ENCODE assay signal across 8 mouse cellular contexts in the genomic region with DNA sequence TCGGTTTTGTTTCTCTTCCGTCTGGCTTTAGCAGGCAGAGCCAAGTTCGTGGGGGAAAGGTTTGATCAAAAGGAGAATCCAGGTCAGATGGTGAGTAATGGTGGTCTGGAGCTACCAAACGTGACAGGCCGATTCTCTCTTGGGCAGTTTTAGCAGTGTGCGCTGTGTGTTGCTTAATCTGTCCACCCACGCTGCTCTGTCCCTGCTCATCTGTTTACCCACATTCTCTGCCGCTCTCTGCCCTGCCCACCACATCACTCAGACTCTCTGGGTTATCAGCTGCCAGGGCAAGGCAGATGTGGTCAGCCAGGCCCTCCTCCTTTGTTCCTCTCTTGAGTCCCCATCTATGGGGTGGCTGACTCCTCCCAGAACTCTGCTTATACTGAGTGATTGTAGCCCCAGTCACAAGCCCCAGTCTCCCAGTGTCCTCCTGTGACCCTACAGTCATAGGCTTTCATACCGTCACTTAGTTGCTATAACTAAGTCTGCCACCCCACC.
DNase-seq lines count a peak whose midpoint lies in the region; ATAC-seq and TF ChIP-seq lines count a peak whose summit lies in the region.

No protein-coding gene starts in this region.

- ATAC-seq in forebrain, embryonic 16.5 days = no peak
- no peak; the same call in 1 of the 2 replicates for ATAC-seq in heart, postnatal 0 days (ENCODE audit: insufficient read depth, low read depth)
- peak; percentile 58 for ATAC-seq in midbrain, embryonic 11.5 days (ENCODE audit: low FRiP score)

- H3K9me3 ChIP-seq in forebrain, embryonic 10.5 days = no peaks in the 10 kb centered on the region
- no peaks in the 10 kb centered on the region for H3K9me3 ChIP-seq in forebrain, embryonic 16.5 days (ENCODE audit: control insufficient read depth, low read length)
- no peaks in the 10 kb centered on the region for H3K9me3 ChIP-seq in heart, postnatal 0 days (replicated peaks; ENCODE audit: control insufficient read depth, low read length)
- H3K9me3 ChIP-seq in midbrain, embryonic 11.5 days (ENCODE audit: control insufficient read depth, low read length) = no peaks in the 10 kb centered on the region

- no peak for TF ChIP-seq CTCF in heart, postnatal 0 days (IDR thresholded peaks at IDR 0.05; ENCODE audit: low read depth)

- no peak for DNase-seq in forebrain, embryonic 10.5 days (ENCODE audit: extremely low spot score, low spot score)
- peak; percentile 39 for DNase-seq in MEL-GATA-1-ER (ENCODE audit: extremely low read depth, low read depth)
- no peak for DNase-seq in heart, postnatal 0 days (ENCODE audit: low spot score)
- DNase-seq in midbrain, embryonic 11.5 days (ENCODE audit: low spot score, missing footprints) = peak; percentile 95
- DNase-seq in ovary, postnatal 36 days (ENCODE audit: low spot score) = no peak
- DNase-seq in urinary bladder, postnatal 4 days (ENCODE audit: low spot score in 2 of 2) = no peak
- DNase-seq in ovary, postnatal 14 days (ENCODE audit: low spot score) = no peak

- WGBS in forebrain, embryonic 10.5 days = 30% methylated on average over 9 of the region's 9 CpGs
- 51% methylated on average over 9 of the region's 9 CpGs for WGBS in forebrain, embryonic 16.5 days
- WGBS in heart, postnatal 0 days = 32% methylated on average over 9 of the region's 9 CpGs
- 10% methylated on average over 9 of the region's 9 CpGs for WGBS in midbrain, embryonic 11.5 days

- no peaks in the 10 kb centered on the region for H3K36me3 ChIP-seq in forebrain, embryonic 10.5 days (replicated peaks)
- H3K36me3 ChIP-seq in forebrain, embryonic 16.5 days (ENCODE audit: control insufficient read depth, insufficient read depth) = no peaks in the 10 kb centered on the region
- H3K36me3 ChIP-seq in heart, postnatal 0 days (replicated peaks; ENCODE audit: control insufficient read depth, insufficient read depth, low read length) = no peaks in the 10 kb centered on the region
- H3K36me3 ChIP-seq in midbrain, embryonic 11.5 days (ENCODE audit: control insufficient read depth, insufficient read depth, low read length) = no peaks in the 10 kb centered on the region

- peaks cover 22% of the 10 kb centered on the region for H3K27me3 ChIP-seq in forebrain, embryonic 10.5 days (ENCODE audit: poor library complexity, severe bottlenecking)
- no peaks in the 10 kb centered on the region for H3K27me3 ChIP-seq in forebrain, embryonic 16.5 days (replicated peaks; ENCODE audit: control insufficient read depth, insufficient read depth, low read length)
- 0 out of 2 replicates have a peak, but pooled peaks cover 4% of the 10 kb centered on the region for H3K27me3 ChIP-seq in heart, postnatal 0 days (ENCODE audit: control insufficient read depth, insufficient read depth, low read length)
- peaks cover 8% of the 10 kb centered on the region; the same call in 1 of the 2 replicates for H3K27me3 ChIP-seq in midbrain, embryonic 11.5 days (ENCODE audit: control insufficient read depth, insufficient read depth, low read length)

- peaks cover 39% of the 10 kb centered on the region for H3K4me1 ChIP-seq in forebrain, embryonic 10.5 days
- H3K4me1 ChIP-seq in forebrain, embryonic 16.5 days (replicated peaks; ENCODE audit: control insufficient read depth, insufficient read depth, low read length) = peaks cover 21% of the 10 kb centered on the region
- no peaks in the 10 kb centered on the region for H3K4me1 ChIP-seq in heart, postnatal 0 days (ENCODE audit: control insufficient read depth, insufficient read depth)
- peaks cover 28% of the 10 kb centered on the region for H3K4me1 ChIP-seq in midbrain, embryonic 11.5 days (ENCODE audit: control insufficient read depth, insufficient read depth, low read length)

- no peak for TF ChIP-seq EP300 in heart, postnatal 0 days (IDR thresholded peaks at IDR 0.05; ENCODE audit: low read depth)

- no peak overlapping the region for H3K9ac ChIP-seq in forebrain, embryonic 16.5 days (replicated peaks; ENCODE audit: low read depth, low read length)
- H3K9ac ChIP-seq in heart, postnatal 0 days (replicated peaks; ENCODE audit: low read depth, low read length) = no peak overlapping the region
- H3K9ac ChIP-seq in midbrain, embryonic 11.5 days (ENCODE audit: low read length) = peak overlapping the region; percentile 30; the same call in 1 of the 2 replicates

- no peak overlapping the region for H3K4me3 ChIP-seq in forebrain, embryonic 10.5 days
- H3K4me3 ChIP-seq in forebrain, embryonic 16.5 days (replicated peaks; ENCODE audit: low read length) = no peak overlapping the region
- no peak overlapping the region for H3K4me3 ChIP-seq in heart, postnatal 0 days (ENCODE audit: low read depth, low read length)
- H3K4me3 ChIP-seq in midbrain, embryonic 11.5 days (ENCODE audit: low read depth, low read length) = no peak overlapping the region

- peak overlapping the region; percentile 71; the same call in 1 of the 2 replicates for H3K27ac ChIP-seq in forebrain, embryonic 10.5 days
- H3K27ac ChIP-seq in forebrain, embryonic 16.5 days (ENCODE audit: low read length) = no peak overlapping the region
- H3K27ac ChIP-seq in heart, postnatal 0 days (ENCODE audit: low read depth) = no peak overlapping the region
- peak overlapping the region; percentile 30; the same call in 1 of the 2 replicates for H3K27ac ChIP-seq in midbrain, embryonic 11.5 days (ENCODE audit: low read depth, low read length)

- H3K4me2 ChIP-seq in forebrain, embryonic 16.5 days (ENCODE audit: low read length) = no peak overlapping the region
- H3K4me2 ChIP-seq in heart, postnatal 0 days (ENCODE audit: low read depth, low read length) = peak overlapping the region; percentile 15; the same call in 1 of the 2 replicates
- H3K4me2 ChIP-seq in midbrain, embryonic 11.5 days = peak overlapping the region; percentile 26

Comparison
In these comparisons a context has a peak if more than half of its experiments do, and no peak if none do; other contexts are left out.
1. H3K27ac ChIP-seq: peak in forebrain, embryonic 10.5 days (single experiment) and midbrain, embryonic 11.5 days (single experiment); none in forebrain, embryonic 16.5 days (single experiment) and heart, postnatal 0 days (single experiment).
2. DNase-seq: peak in MEL-GATA-1-ER (single experiment) and midbrain, embryonic 11.5 days (single experiment); none in forebrain, embryonic 10.5 days (single experiment), heart, postnatal 0 days (single experiment), ovary, postnatal 36 days (single experiment), urinary bladder, postnatal 4 days (0 of 2) and ovary, postnatal 14 days (single experiment).